Mouse (Mus musculus): Measurements from ENCODE around the gene Hspe1. TPM values are rescaled to one million over a fixed set of nuclear protein-coding genes. Genes with fewer than 3 reads are reported as not detected.
A peak's percentile ranks its signal among the peaks of the same experiment; 100 is the strongest.

Gene Hspe1
- polyA plus RNA-seq, 2 experiments = 306 to 396 TPM

DNA sequence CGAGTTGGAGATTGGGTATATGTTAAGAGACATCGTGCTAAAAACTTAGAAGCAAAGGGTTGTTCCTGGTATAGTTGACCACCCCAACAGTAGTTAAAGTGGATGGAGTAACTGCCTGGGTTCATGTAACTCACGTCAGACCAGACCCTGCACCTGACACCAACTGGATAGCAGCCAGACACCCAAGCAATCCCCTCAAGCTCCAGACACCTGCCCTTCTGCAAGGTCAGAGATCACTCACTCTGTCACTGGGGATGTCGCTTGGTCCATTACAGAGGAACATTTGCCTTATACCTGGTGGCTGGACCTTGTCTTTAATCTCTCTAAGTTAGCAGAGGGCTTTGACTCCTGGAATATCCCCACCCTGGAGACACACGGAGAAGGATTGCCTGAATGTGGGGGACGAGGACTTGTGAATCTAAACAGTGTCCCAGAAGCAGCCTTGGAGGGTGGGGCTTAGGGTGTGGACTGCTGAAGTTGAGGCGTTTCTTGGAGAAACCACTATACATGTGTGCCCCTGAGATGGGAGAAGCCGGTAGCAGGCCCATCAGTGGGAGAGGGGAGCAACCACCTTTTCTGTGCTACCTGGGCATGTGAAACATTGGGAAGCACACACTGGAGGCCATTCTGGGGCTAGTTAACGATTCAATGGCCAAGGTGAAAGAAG is 19.1 kb downstream of the Hspe1 start:
- Histone ChIP-seq H3K27ac (no peak overlapping the region), H3K4me2 (ENCODE audit: low read depth) (peak overlapping the region; percentile 28; the same call in 1 of the 2 replicates), H3K27me3 (ENCODE audit: control insufficient read depth, insufficient read depth, low read length) (no peaks in the 10 kb centered on the region), H3K4me3 (ENCODE audit: insufficient read depth in 1 of 2, low read depth in 2 of 2, low read length in 2 of 2) (no peak overlapping the region), H3K36me3 (replicated peaks; ENCODE audit: control insufficient read depth, insufficient read depth, low read depth) (no peaks in the 10 kb centered on the region), H3K9ac (replicated peaks) (no peak overlapping the region), H3K9me3 (ENCODE audit: control insufficient read depth, low read length) (no peaks in the 10 kb centered on the region), H3K4me1 (replicated peaks; ENCODE audit: control insufficient read depth in 2 of 2, insufficient read depth in 2 of 2, low read length in 1 of 2) (peaks cover 3 to 10% of the 10 kb centered on the region in 2 experiments; a peak in 3 of 4 replicates)
- ATAC-seq (ENCODE audit: insufficient read depth) = peak; percentile 80
- TF ChIP-seq EP300 (IDR thresholded peaks at IDR 0.05; ENCODE audit: low read depth) (no peak), CTCF (IDR thresholded peaks at IDR 0.05; ENCODE audit: low read depth) (no peak)
- WGBS (ENCODE audit: insufficient replicate concordance) = 46% methylated on average over 9 of the region's 9 CpGs
- DNase-seq (ENCODE audit: low read depth in 3 of 3, low spot score in 3 of 3) = no peak

DNA sequence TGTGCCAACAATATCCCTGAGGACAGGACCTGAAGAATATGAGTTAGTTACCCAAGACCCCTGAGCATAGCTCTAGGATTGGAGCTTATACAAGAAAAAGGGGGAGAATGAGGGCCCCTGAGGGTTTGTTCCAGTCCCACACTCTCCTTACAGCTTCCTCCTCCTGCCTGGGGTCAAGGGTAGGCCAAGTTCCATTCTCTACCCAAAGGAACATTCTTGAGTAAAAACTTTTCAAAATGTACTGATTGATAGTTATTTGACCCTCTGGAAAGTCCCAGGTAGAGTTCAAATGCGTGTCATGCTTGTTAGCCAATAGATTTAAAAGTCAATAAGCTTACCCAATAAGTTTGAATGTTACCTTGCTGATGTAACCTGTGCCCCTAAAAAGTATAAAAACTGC is 19.7 kb downstream of the Hspe1 start:
- Histone ChIP-seq H3K36me3 (replicated peaks; ENCODE audit: control insufficient read depth, insufficient read depth, low read depth) (no peaks in the 10 kb centered on the region), H3K9ac (replicated peaks) (0 out of 2 replicates have a peak overlapping the region, but pooled peaks have one; percentile 23), H3K4me2 (ENCODE audit: low read depth) (no peak overlapping the region), H3K4me1 (replicated peaks; ENCODE audit: control insufficient read depth in 2 of 2, insufficient read depth in 2 of 2, low read length in 1 of 2) (peaks cover 3 to 10% of the 10 kb centered on the region in 2 experiments; a peak in 3 of 4 replicates), H3K9me3 (ENCODE audit: control insufficient read depth, low read length) (no peaks in the 10 kb centered on the region), H3K4me3 (ENCODE audit: insufficient read depth in 1 of 2, low read depth in 2 of 2, low read length in 2 of 2) (no peak overlapping the region), H3K27me3 (ENCODE audit: control insufficient read depth, insufficient read depth, low read length) (no peaks in the 10 kb centered on the region), H3K27ac (no peak overlapping the region)
- WGBS (ENCODE audit: insufficient replicate concordance) = 85% methylated on average over 1 of the region's 1 CpGs
- DNase-seq (ENCODE audit: low read depth in 3 of 3, low spot score in 3 of 3) (no peak), ATAC-seq (ENCODE audit: insufficient read depth) (no peak)
- TF ChIP-seq EP300 (IDR thresholded peaks at IDR 0.05; ENCODE audit: low read depth) (no peak), CTCF (IDR thresholded peaks at IDR 0.05; ENCODE audit: low read depth) (no peak)

DNA sequence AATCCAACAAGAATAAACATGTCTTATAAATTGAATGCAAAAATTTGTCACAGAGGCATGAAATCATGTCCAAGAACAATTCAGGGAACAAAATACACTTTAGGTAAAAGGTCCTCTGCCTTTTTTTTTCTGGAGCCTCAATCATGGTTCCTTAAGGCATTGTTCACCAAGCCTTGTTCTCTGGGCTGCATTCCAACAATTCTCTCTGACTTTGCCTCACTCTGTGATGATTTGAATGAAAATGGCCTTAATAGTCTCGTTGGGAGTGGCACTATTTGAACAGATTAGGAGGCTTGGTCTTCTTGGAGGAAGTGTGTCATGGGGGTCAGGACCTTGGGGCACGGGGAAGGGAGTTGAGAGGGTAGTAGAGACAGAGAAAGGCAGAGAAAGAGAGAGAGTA is 20.5 kb downstream of the Hspe1 start:
- TF ChIP-seq CTCF (IDR thresholded peaks at IDR 0.05; ENCODE audit: low read depth) (no peak), EP300 (IDR thresholded peaks at IDR 0.05; ENCODE audit: low read depth) (no peak)
- Histone ChIP-seq H3K9ac (replicated peaks) (no peak overlapping the region), H3K36me3 (replicated peaks; ENCODE audit: control insufficient read depth, insufficient read depth, low read depth) (no peaks in the 10 kb centered on the region), H3K27ac (no peak overlapping the region), H3K27me3 (ENCODE audit: control insufficient read depth, insufficient read depth, low read length) (no peaks in the 10 kb centered on the region), H3K4me2 (ENCODE audit: low read depth) (no peak overlapping the region), H3K4me1 (replicated peaks; ENCODE audit: control insufficient read depth in 2 of 2, insufficient read depth in 2 of 2, low read length in 1 of 2) (peaks cover 3 to 10% of the 10 kb centered on the region in 2 experiments; a peak in 3 of 4 replicates), H3K9me3 (ENCODE audit: control insufficient read depth, low read length) (no peaks in the 10 kb centered on the region), H3K4me3 (ENCODE audit: insufficient read depth in 1 of 2, low read depth in 2 of 2, low read length in 2 of 2) (no peak overlapping the region)
- 44% methylated on average over 2 of the region's 2 CpGs for WGBS (ENCODE audit: insufficient replicate concordance)
- no peak for ATAC-seq (ENCODE audit: insufficient read depth)
- no peak for DNase-seq (ENCODE audit: low read depth in 3 of 3, low spot score in 3 of 3)

DNA sequence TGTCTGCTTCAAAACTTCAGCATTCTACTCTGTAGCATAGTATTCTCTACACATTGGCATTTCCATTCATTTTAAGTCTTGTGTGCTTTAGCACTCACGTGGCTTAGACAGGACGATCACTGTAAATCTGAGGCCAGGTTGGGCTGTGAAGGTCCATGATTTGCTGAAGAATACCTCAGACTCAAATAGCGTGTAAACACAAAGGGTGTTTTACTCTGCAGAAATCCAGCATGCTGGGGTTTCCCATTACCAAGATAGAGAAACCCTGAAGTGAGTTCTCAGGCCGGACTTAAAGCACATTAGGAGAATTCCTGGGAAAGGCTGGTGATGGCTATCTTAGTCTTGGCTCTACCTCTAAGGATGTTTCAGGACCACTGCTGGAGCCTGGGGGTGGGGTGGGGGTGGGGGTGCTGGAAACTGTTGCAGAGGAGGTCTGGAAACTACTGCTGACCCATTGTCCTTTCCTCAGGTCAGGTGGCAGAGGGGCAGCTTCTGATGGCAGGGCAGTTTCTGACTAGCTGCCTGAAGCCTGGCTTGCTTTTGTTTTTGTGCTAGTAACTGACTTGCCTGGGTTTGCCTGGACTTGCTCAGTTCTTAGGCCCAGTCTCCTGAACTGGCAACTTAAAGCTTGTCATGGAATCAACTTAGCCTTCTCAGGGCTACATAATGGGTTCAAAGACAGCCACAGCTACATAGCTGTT is 21.3 kb downstream of the Hspe1 start:
- no peak overlapping the region for H3K4me3 ChIP-seq (ENCODE audit: insufficient read depth in 1 of 2, low read depth in 2 of 2, low read length in 2 of 2)
- H3K4me1 ChIP-seq (replicated peaks; ENCODE audit: control insufficient read depth in 2 of 2, insufficient read depth in 2 of 2, low read length in 1 of 2) = peaks cover 3 to 10% of the 10 kb centered on the region in 2 experiments; a peak in 3 of 4 replicates
- H3K27ac ChIP-seq = no peak overlapping the region
- ATAC-seq (ENCODE audit: insufficient read depth) (no peak), DNase-seq (ENCODE audit: low read depth in 3 of 3, low spot score in 3 of 3) (no peak)
- no peak overlapping the region for H3K9ac ChIP-seq (replicated peaks)
- no peaks in the 10 kb centered on the region for H3K36me3 ChIP-seq (replicated peaks; ENCODE audit: control insufficient read depth, insufficient read depth, low read depth)
- TF ChIP-seq CTCF (IDR thresholded peaks at IDR 0.05; ENCODE audit: low read depth) = no peak
- no peaks in the 10 kb centered on the region for H3K9me3 ChIP-seq (ENCODE audit: control insufficient read depth, low read length)
- WGBS (ENCODE audit: insufficient replicate concordance) = 64% methylated on average over 4 of the region's 4 CpGs
- H3K27me3 ChIP-seq (ENCODE audit: control insufficient read depth, insufficient read depth, low read length) = no peaks in the 10 kb centered on the region
- no peak overlapping the region for H3K4me2 ChIP-seq (ENCODE audit: low read depth)

DNA sequence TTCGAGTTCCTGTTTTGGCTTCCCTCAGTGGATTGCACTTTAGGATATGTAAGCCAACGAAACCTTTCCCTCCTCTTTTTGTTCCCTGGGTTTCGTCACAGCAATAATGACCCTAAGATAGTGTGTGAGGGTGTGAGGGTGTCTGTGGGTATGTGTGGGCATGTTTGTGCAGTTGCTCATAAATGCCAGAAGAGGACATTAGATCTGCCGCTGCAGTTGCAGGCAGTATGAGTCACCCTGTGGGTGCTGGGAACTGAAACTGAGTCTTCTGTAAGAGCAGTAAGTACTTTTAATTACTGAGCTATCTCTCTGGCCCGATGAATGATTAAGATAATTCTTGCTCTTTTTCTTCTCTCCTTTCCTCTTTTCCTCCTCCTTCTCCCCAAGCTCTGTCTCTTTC is 35.1 kb downstream of the Hspe1 start:
- no peak for ATAC-seq (ENCODE audit: insufficient read depth)
- Histone ChIP-seq H3K27ac (no peak overlapping the region), H3K9ac (replicated peaks) (no peak overlapping the region), H3K4me2 (ENCODE audit: low read depth) (no peak overlapping the region), H3K36me3 (replicated peaks; ENCODE audit: control insufficient read depth, insufficient read depth, low read depth) (no peaks in the 10 kb centered on the region), H3K4me1 (replicated peaks; ENCODE audit: control insufficient read depth in 2 of 2, insufficient read depth in 2 of 2, low read length in 1 of 2) (no peaks in the 10 kb centered on the region), H3K27me3 (ENCODE audit: control insufficient read depth, insufficient read depth, low read length) (no peaks in the 10 kb centered on the region), H3K9me3 (ENCODE audit: control insufficient read depth, low read length) (no peaks in the 10 kb centered on the region), H3K4me3 (ENCODE audit: insufficient read depth in 1 of 2, low read depth in 2 of 2, low read length in 2 of 2) (no peak overlapping the region)
- DNase-seq (ENCODE audit: low read depth in 3 of 3, low spot score in 3 of 3) = no peak
- TF ChIP-seq EP300 (IDR thresholded peaks at IDR 0.05; ENCODE audit: low read depth) = no peak
- no peak for TF ChIP-seq CTCF (IDR thresholded peaks at IDR 0.05; ENCODE audit: low read depth)
- WGBS (ENCODE audit: insufficient replicate concordance) = 63% methylated on average over 5 of the region's 5 CpGs

Measured in liver, embryonic 14.5 days (tissue).